Mouse (Mus musculus): Measurements from ENCODE around the gene Dlg3.

GRCm38 (mm10) chrX:100800643-100801042, 33.1 kb downstream of the Dlg3 start:
- TF ChIP-seq CTCF (IDR thresholded peaks at IDR 0.05; ENCODE audit: control insufficient read depth, insufficient read depth, insufficient read length) (no peak), MYOD1 (IDR thresholded peaks at IDR 0.05; ENCODE audit: control insufficient read depth, insufficient read length, low read depth) (no peak), USF1 (IDR thresholded peaks at IDR 0.05; ENCODE audit: low read depth) (no peak), MYOG (IDR thresholded peaks at IDR 0.05; ENCODE audit: control insufficient read depth, extremely low read depth, insufficient read length) (no peak)

Data from C2C12 (cell line).